Mouse (Mus musculus): ENCODE measurements around the gene Desi2.
"Not testable (repeated sequence)": the region's sequence is repeated elsewhere in the genome, so short reads cannot be mapped to it uniquely, and the experiment has no call there.

The Desi2 gene

GRCm38 (mm10) chr1:178276054-178276911, 89.1 kb downstream of the Desi2 start:
- peaks cover 24% of the 10 kb centered on the region for H3K27me3 ChIP-seq (ENCODE audit: insufficient read depth, low read length)
- H3K4me3 ChIP-seq (replicated peaks; ENCODE audit: low read length) = peak overlapping the region; percentile 79
- H3K36me3 ChIP-seq (ENCODE audit: insufficient read depth, low read length) = no peaks in the 10 kb centered on the region
- peaks cover 23% of the 10 kb centered on the region for H3K4me1 ChIP-seq (replicated peaks; ENCODE audit: low read depth, low read length)
- TF ChIP-seq CTCF (conservative IDR thresholded peaks at IDR 0.05; ENCODE audit: low read length) = no peak
- peak; percentile 38; the same call in 1 of the 2 replicates for TF ChIP-seq NANOG (IDR thresholded peaks at IDR 0.05; ENCODE audit: borderline replicate concordance, low read length)
- peaks cover 27% of the 10 kb centered on the region for H3K9me3 ChIP-seq (ENCODE audit: low read length)

GRCm38 (mm10) chr1:178283314-178283713, 96.1 kb downstream of the Desi2 start:
- H3K36me3 ChIP-seq (ENCODE audit: insufficient read depth, low read length); H3K4me3 ChIP-seq (replicated peaks; ENCODE audit: low read length); H3K4me1 ChIP-seq (replicated peaks; ENCODE audit: low read depth, low read length); H3K27me3 ChIP-seq (ENCODE audit: insufficient read depth, low read length): not testable (repeated sequence)
- peaks cover 48% of the 10 kb centered on the region for H3K9me3 ChIP-seq (ENCODE audit: low read length)

- no peak for TF ChIP-seq NANOG (IDR thresholded peaks at IDR 0.05; ENCODE audit: borderline replicate concordance, low read length)
- no peak for TF ChIP-seq POU5F1 (IDR thresholded peaks at IDR 0.05; ENCODE audit: borderline replicate concordance, low read length)
- no peak for TF ChIP-seq CTCF (conservative IDR thresholded peaks at IDR 0.05; ENCODE audit: low read length)
- H3K36me3 ChIP-seq (ENCODE audit: insufficient read depth, low read length) = no peaks in the 10 kb centered on the region
- no peaks in the 10 kb centered on the region for H3K27me3 ChIP-seq (ENCODE audit: insufficient read depth, low read length)
- no peak overlapping the region for H3K4me3 ChIP-seq (replicated peaks; ENCODE audit: low read length)
- H3K9me3 ChIP-seq (ENCODE audit: low read length) = peaks cover 48% of the 10 kb centered on the region
- no peaks in the 10 kb centered on the region for H3K4me1 ChIP-seq (replicated peaks; ENCODE audit: low read depth, low read length)
Measured at GRCm38 (mm10) chr1:178283946-178284720, 96.9 kb downstream of the Desi2 start.

GRCm38 (mm10) chr1:178287601-178288176, 100.5 kb downstream of the Desi2 start:
- H3K9me3 ChIP-seq (ENCODE audit: low read length) = peaks cover 31% of the 10 kb centered on the region
- H3K36me3 ChIP-seq (ENCODE audit: insufficient read depth, low read length) = no peaks in the 10 kb centered on the region
- TF ChIP-seq NANOG (IDR thresholded peaks at IDR 0.05; ENCODE audit: borderline replicate concordance, low read length) (no peak), POU5F1 (IDR thresholded peaks at IDR 0.05; ENCODE audit: borderline replicate concordance, low read length) (no peak), CTCF (conservative IDR thresholded peaks at IDR 0.05; ENCODE audit: low read length) (no peak)
- no peaks in the 10 kb centered on the region for H3K27me3 ChIP-seq (ENCODE audit: insufficient read depth, low read length)
- H3K4me1 ChIP-seq (replicated peaks; ENCODE audit: low read depth, low read length) = no peaks in the 10 kb centered on the region
- H3K4me3 ChIP-seq (replicated peaks; ENCODE audit: low read length) = no peak overlapping the region

- no peak overlapping the region for H3K4me3 ChIP-seq (replicated peaks; ENCODE audit: low read length)
- no peaks in the 10 kb centered on the region for H3K27me3 ChIP-seq (ENCODE audit: insufficient read depth, low read length)
- peaks cover 13% of the 10 kb centered on the region for H3K9me3 ChIP-seq (ENCODE audit: low read length)
- no peaks in the 10 kb centered on the region for H3K36me3 ChIP-seq (ENCODE audit: insufficient read depth, low read length)
- H3K4me1 ChIP-seq (replicated peaks; ENCODE audit: low read depth, low read length) = 0 out of 2 replicates have a peak, but pooled peaks cover 2% of the 10 kb centered on the region
- no peak for TF ChIP-seq POU5F1 (IDR thresholded peaks at IDR 0.05; ENCODE audit: borderline replicate concordance, low read length)
- no peak for TF ChIP-seq CTCF (conservative IDR thresholded peaks at IDR 0.05; ENCODE audit: low read length)
- no peak for TF ChIP-seq NANOG (IDR thresholded peaks at IDR 0.05; ENCODE audit: borderline replicate concordance, low read length)
Measured at GRCm38 (mm10) chr1:178291716-178292115, 104.5 kb downstream of the Desi2 start.

- Histone ChIP-seq H3K4me3 (replicated peaks; ENCODE audit: low read length) (no peak overlapping the region), H3K9me3 (ENCODE audit: low read length) (no peaks in the 10 kb centered on the region), H3K36me3 (ENCODE audit: insufficient read depth, low read length) (no peaks in the 10 kb centered on the region), H3K4me1 (replicated peaks; ENCODE audit: low read depth, low read length) (0 out of 2 replicates have a peak, but pooled peaks cover 3% of the 10 kb centered on the region), H3K27me3 (ENCODE audit: insufficient read depth, low read length) (no peaks in the 10 kb centered on the region)
- TF ChIP-seq CTCF (conservative IDR thresholded peaks at IDR 0.05; ENCODE audit: low read length) (no peak), NANOG (IDR thresholded peaks at IDR 0.05; ENCODE audit: borderline replicate concordance, low read length) (no peak), POU5F1 (IDR thresholded peaks at IDR 0.05; ENCODE audit: borderline replicate concordance, low read length) (no peak)
Measured at GRCm38 (mm10) chr1:178294051-178294450, 106.8 kb downstream of the Desi2 start.

- not testable (repeated sequence) for H3K36me3 ChIP-seq (ENCODE audit: insufficient read depth, low read length); H3K4me3 ChIP-seq (replicated peaks; ENCODE audit: low read length); H3K4me1 ChIP-seq (replicated peaks; ENCODE audit: low read depth, low read length); H3K27me3 ChIP-seq (ENCODE audit: insufficient read depth, low read length)
- H3K9me3 ChIP-seq (ENCODE audit: low read length) = peaks cover 28% of the 10 kb centered on the region
Measured at GRCm38 (mm10) chr1:178301261-178301660, 114.0 kb downstream of the Desi2 start.

- peak; percentile 68 for TF ChIP-seq CTCF (conservative IDR thresholded peaks at IDR 0.05; ENCODE audit: low read length)
- no peak for TF ChIP-seq POU5F1 (IDR thresholded peaks at IDR 0.05; ENCODE audit: borderline replicate concordance, low read length)
- no peaks in the 10 kb centered on the region for H3K36me3 ChIP-seq (ENCODE audit: insufficient read depth, low read length)
- H3K9me3 ChIP-seq (ENCODE audit: low read length) = peaks cover 28% of the 10 kb centered on the region
- H3K4me3 ChIP-seq (replicated peaks; ENCODE audit: low read length) = no peak overlapping the region
- H3K4me1 ChIP-seq (replicated peaks; ENCODE audit: low read depth, low read length) = peaks cover 10% of the 10 kb centered on the region
- no peaks in the 10 kb centered on the region for H3K27me3 ChIP-seq (ENCODE audit: insufficient read depth, low read length)
Measured at GRCm38 (mm10) chr1:178303425-178303824, 116.2 kb downstream of the Desi2 start.

Measured in E14TG2a.4 (cell line).